Mouse (Mus musculus): Measurements from ENCODE around the gene Pnrc2. TPM values are rescaled to one million over a fixed set of nuclear protein-coding genes. Genes with fewer than 3 reads are reported as not detected.

Gene Pnrc2
- polyA plus RNA-seq, 1 experiment from 2014 or later = 154 TPM

- no peak overlapping the region for H3K4me3 ChIP-seq
- no peaks in the 10 kb centered on the region for H3K27me3 ChIP-seq (replicated peaks)
- H3K27ac ChIP-seq = no peak overlapping the region
- no peaks in the 10 kb centered on the region for H3K36me3 ChIP-seq
- H3K4me1 ChIP-seq = peaks cover 2% of the 10 kb centered on the region; the same call in 1 of the 2 replicates
- ATAC-seq (ENCODE audit: low FRiP score, low read depth) = no peak
- H3K9ac ChIP-seq = no peak overlapping the region
- H3K9me3 ChIP-seq = no peaks in the 10 kb centered on the region
- 84% methylated on average over 7 of the region's 7 CpGs for WGBS
- H3K4me2 ChIP-seq (replicated peaks) = no peak overlapping the region
These were observed 15.7 kb upstream of the Pnrc2 start for GRCm38 (mm10) chr4:135889146-135889883.

GRCm38 (mm10) chr4:135888448-135889057 is 14.9 kb upstream of the Pnrc2 start:
- no peak for ATAC-seq (ENCODE audit: low FRiP score, low read depth)
- Histone ChIP-seq H3K4me2 (replicated peaks) (no peak overlapping the region), H3K27ac (no peak overlapping the region), H3K4me1 (peaks cover 2% of the 10 kb centered on the region; the same call in 1 of the 2 replicates), H3K36me3 (no peaks in the 10 kb centered on the region), H3K9me3 (no peaks in the 10 kb centered on the region), H3K9ac (no peak overlapping the region), H3K27me3 (replicated peaks) (no peaks in the 10 kb centered on the region), H3K4me3 (no peak overlapping the region)
- WGBS = 93% methylated on average over 24 of the region's 24 CpGs

GRCm38 (mm10) chr4:135886184-135886583 is 12.5 kb upstream of the Pnrc2 start:
- 91% methylated on average over 4 of the region's 4 CpGs for WGBS
- Histone ChIP-seq H3K9me3 (no peaks in the 10 kb centered on the region), H3K4me2 (replicated peaks) (no peak overlapping the region), H3K27me3 (replicated peaks) (no peaks in the 10 kb centered on the region), H3K4me1 (peaks cover 2% of the 10 kb centered on the region; the same call in 1 of the 2 replicates), H3K27ac (no peak overlapping the region), H3K4me3 (no peak overlapping the region), H3K36me3 (no peaks in the 10 kb centered on the region), H3K9ac (no peak overlapping the region)
- no peak for ATAC-seq (ENCODE audit: low FRiP score, low read depth)

DNA sequence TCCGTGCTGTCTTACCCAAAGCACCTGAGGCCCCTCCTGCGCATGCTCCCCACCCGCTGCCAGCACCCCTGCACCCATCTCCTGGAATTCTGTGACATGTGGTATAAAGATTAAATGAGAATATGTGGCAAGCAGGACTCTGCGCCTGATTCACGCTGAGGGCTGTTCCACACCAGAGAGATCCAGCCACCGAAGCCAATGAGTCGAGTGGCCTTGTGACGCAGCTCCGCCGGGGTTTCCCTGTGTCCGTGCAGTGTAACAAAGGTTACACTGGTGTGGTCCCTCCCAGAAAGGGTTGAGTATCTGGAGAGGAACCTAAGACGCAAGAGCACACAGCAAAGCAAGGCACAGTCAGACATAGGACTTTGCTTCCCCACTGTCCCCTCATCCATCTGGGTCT is 12.0 kb upstream of the Pnrc2 start:
- no peak for ATAC-seq (ENCODE audit: low FRiP score, low read depth)
- H3K27me3 ChIP-seq (replicated peaks) = no peaks in the 10 kb centered on the region
- H3K9me3 ChIP-seq = no peaks in the 10 kb centered on the region
- H3K4me3 ChIP-seq = no peak overlapping the region
- peaks cover 2% of the 10 kb centered on the region; the same call in 1 of the 2 replicates for H3K4me1 ChIP-seq
- no peak overlapping the region for H3K9ac ChIP-seq
- no peaks in the 10 kb centered on the region for H3K36me3 ChIP-seq
- H3K4me2 ChIP-seq (replicated peaks) = no peak overlapping the region
- WGBS = 90% methylated on average over 12 of the region's 12 CpGs
- no peak overlapping the region for H3K27ac ChIP-seq

DNA sequence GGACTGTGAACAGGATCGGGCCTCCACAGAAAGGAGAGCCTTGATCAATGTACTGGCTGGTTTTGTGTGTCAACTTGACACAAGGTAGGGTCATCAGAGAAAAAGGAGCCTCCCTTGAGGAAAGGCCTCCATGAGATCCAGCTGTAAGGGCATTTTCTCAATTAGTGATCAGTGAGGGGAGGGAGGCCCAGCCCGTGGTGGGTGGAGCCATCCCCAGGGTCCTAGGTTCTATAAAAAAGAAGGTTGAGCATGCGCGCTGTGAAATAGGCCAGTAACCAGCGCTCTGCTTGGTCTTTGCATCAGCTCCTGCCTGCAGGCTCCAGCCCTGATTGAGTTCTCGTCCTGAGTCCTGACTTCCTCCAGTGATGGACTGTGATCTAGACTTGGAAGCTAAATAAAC is 10.9 kb upstream of the Pnrc2 start:
- no peak for ATAC-seq (ENCODE audit: low FRiP score, low read depth)
- WGBS = 50% methylated on average over 6 of the region's 6 CpGs
- Histone ChIP-seq H3K36me3 (no peaks in the 10 kb centered on the region), H3K27me3 (replicated peaks) (no peaks in the 10 kb centered on the region), H3K9ac (no peak overlapping the region), H3K4me3 (no peak overlapping the region), H3K4me1 (peaks cover 2% of the 10 kb centered on the region; the same call in 1 of the 2 replicates), H3K27ac (no peak overlapping the region), H3K9me3 (no peaks in the 10 kb centered on the region), H3K4me2 (replicated peaks) (no peak overlapping the region)

DNA sequence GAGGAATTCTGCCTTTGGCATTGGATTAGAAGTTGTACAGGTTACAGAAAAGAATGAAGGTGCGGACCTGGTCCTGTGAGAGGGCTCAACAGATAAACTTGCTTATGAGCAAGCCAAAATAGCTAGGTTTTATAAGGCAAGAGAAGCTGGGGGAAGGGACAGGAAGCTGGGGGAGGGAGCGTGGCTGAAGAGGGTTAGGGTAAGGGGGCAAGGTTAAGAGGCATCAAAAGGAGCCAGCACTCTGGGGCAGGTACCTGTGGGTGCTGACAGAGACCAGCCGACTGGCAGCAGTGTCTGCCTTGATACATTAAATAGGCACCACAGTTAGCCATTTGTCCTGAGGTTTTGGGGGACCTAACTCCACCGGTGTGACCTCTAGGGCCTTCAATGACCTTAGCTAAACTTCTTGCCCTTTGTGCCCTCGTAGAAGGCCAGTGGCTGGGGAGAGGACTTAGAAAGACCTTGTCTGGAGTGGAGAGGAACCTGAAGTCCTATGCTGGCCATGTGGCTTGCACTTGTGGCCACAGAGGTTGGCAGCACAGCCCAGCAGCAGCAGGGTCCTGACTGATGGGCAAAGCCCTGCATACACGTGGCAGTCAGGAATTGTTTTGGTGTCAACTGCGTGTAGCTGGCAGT is 10.3 kb upstream of the Pnrc2 start:
- H3K27ac ChIP-seq = no peak overlapping the region

DNA sequence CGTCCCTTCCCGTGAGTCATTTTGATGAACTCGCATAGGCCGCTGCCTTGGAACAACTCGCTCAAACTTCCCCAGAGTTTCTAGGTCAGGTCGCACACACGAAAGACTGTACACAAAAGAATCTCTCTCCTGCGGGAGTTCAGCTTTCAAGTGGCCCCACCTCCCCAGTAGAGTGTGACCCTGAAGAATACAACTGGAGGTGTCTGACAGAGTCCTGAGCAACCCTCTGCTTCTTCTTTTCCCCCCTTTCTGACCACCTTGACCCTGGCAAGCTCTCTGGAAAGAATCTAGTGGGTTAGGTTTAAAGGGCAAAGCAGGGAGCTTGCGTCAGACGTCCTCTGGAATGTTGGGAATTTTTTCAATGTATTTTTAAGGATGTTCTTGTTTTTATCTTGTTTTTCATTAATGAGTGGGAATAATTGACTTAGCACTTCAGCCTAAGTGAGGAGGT is 9.8 kb upstream of the Pnrc2 start:
- H3K4me3 ChIP-seq = no peak overlapping the region
- no peaks in the 10 kb centered on the region for H3K36me3 ChIP-seq
- no peak overlapping the region for H3K9ac ChIP-seq
- H3K4me2 ChIP-seq (replicated peaks) = no peak overlapping the region
- H3K27me3 ChIP-seq (replicated peaks) = no peaks in the 10 kb centered on the region
- WGBS = 60% methylated on average over 10 of the region's 10 CpGs
- no peak overlapping the region for H3K27ac ChIP-seq
- peaks cover 2% of the 10 kb centered on the region; the same call in 1 of the 2 replicates for H3K4me1 ChIP-seq
- no peaks in the 10 kb centered on the region for H3K9me3 ChIP-seq
- ATAC-seq (ENCODE audit: low FRiP score, low read depth) = no peak

More for the DNA sequence above, 10.3 kb upstream of the Pnrc2 start:
- Histone ChIP-seq H3K27me3 (replicated peaks) (no peaks in the 10 kb centered on the region), H3K36me3 (no peaks in the 10 kb centered on the region), H3K4me2 (replicated peaks) (no peak overlapping the region), H3K9ac (no peak overlapping the region), H3K4me1 (peaks cover 2% of the 10 kb centered on the region; the same call in 1 of the 2 replicates), H3K9me3 (no peaks in the 10 kb centered on the region), H3K4me3 (no peak overlapping the region)
- ATAC-seq (ENCODE audit: low FRiP score, low read depth) = no peak
- WGBS = 74% methylated on average over 7 of the region's 7 CpGs

DNA sequence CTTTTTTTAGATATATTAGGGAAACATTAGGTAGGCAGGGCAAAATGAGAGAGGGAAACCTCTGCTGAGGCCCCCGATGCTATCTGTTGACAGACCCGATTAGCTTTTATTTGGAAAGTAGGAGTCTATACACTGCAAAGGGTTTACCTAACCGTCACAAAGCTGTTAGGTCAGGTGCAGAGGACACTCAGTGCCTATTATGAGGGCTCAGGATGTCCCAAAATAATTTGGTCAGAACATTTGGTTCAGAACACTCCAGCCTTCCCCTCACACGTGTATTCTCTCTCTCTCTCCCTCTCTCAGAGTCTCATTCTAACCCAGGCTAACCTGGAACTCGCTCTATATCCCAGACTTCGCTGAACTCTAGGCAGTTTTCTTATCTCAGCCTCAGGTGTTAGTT is 8.4 kb upstream of the Pnrc2 start:
- Histone ChIP-seq H3K9me3 (no peaks in the 10 kb centered on the region), H3K27me3 (replicated peaks) (no peaks in the 10 kb centered on the region), H3K4me3 (no peak overlapping the region), H3K36me3 (no peaks in the 10 kb centered on the region), H3K4me1 (peaks cover 3% of the 10 kb centered on the region), H3K4me2 (replicated peaks) (no peak overlapping the region), H3K27ac (no peak overlapping the region), H3K9ac (no peak overlapping the region)
- ATAC-seq (ENCODE audit: low FRiP score, low read depth) = no peak
- 84% methylated on average over 6 of the region's 6 CpGs for WGBS

DNA sequence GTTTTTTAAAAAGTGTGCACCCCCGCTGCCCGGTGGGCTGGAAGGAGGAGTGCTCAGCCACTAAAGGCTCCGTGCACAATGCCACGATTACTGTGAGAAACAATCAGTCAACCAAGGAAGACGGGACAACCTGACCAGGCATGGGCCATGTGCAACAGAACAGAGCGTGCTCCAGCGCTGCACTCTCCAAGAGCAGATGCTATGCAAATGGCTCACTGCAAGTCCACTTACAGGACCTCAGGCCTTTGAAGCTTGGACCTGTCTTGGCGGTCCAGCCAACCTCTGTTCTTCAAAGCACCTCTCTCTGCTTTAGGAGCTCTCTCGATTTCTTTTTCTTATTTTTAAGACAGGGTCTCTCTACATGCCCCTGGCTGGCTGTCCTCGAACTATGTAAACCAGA is 6.9 kb upstream of the Pnrc2 start:
- ATAC-seq (ENCODE audit: low FRiP score, low read depth) = no peak
- Histone ChIP-seq H3K27ac (no peak overlapping the region), H3K4me3 (no peak overlapping the region)

GRCm38 (mm10) chr4:135880018-135880417 is 6.4 kb upstream of the Pnrc2 start:
- Histone ChIP-seq H3K9me3 (no peaks in the 10 kb centered on the region), H3K27me3 (replicated peaks) (no peaks in the 10 kb centered on the region), H3K27ac (no peak overlapping the region), H3K36me3 (no peaks in the 10 kb centered on the region), H3K9ac (no peak overlapping the region), H3K4me3 (no peak overlapping the region), H3K4me2 (replicated peaks) (no peak overlapping the region), H3K4me1 (peaks cover 22% of the 10 kb centered on the region)
- ATAC-seq (ENCODE audit: low FRiP score, low read depth) = no peak
- WGBS = 98% methylated on average over 6 of the region's 6 CpGs

More for the DNA sequence above, 6.9 kb upstream of the Pnrc2 start:
- no peaks in the 10 kb centered on the region for H3K36me3 ChIP-seq
- no peaks in the 10 kb centered on the region for H3K27me3 ChIP-seq (replicated peaks)
- no peaks in the 10 kb centered on the region for H3K9me3 ChIP-seq
- no peak overlapping the region for H3K9ac ChIP-seq
- H3K4me2 ChIP-seq (replicated peaks) = no peak overlapping the region
- 86% methylated on average over 10 of the region's 10 CpGs for WGBS
- H3K4me1 ChIP-seq = peaks cover 17% of the 10 kb centered on the region

DNA sequence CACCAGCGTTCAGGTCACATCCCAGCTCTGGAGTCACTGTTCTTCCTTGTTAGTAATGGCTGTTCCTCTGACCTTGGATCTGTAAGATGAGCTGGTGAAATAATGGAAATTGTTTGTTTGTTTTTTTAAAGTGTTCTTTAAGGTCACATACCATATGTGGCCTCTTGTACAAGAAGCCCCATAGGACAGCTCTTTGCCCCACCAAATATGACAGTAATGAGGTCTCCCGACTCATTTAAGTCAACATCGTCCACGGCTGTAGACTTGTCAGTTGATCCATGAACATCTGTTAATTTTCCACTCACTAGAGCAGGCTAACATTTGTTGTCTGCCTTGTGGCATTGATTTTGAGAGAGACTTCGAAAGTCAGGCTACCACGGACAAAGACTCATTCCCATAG is 5.4 kb upstream of the Pnrc2 start:
- no peak overlapping the region for H3K9ac ChIP-seq
- ATAC-seq (ENCODE audit: low FRiP score, low read depth) = no peak
- peaks cover 29% of the 10 kb centered on the region for H3K4me1 ChIP-seq
- WGBS = 75% methylated on average over 6 of the region's 6 CpGs
- no peaks in the 10 kb centered on the region for H3K9me3 ChIP-seq
- H3K27me3 ChIP-seq (replicated peaks) = no peaks in the 10 kb centered on the region
- H3K27ac ChIP-seq = no peak overlapping the region
- no peaks in the 10 kb centered on the region for H3K36me3 ChIP-seq
- no peak overlapping the region for H3K4me3 ChIP-seq
- no peak overlapping the region for H3K4me2 ChIP-seq (replicated peaks)

GRCm38 (mm10) chr4:135877742-135878141 is 4.1 kb upstream of the Pnrc2 start:
- H3K36me3 ChIP-seq = no peaks in the 10 kb centered on the region
- H3K27me3 ChIP-seq (replicated peaks) = no peaks in the 10 kb centered on the region
- H3K4me2 ChIP-seq (replicated peaks) = no peak overlapping the region
- H3K27ac ChIP-seq = no peak overlapping the region
- H3K9ac ChIP-seq = no peak overlapping the region
- peaks cover 31% of the 10 kb centered on the region for H3K4me1 ChIP-seq
- ATAC-seq (ENCODE audit: low FRiP score, low read depth) = no peak
- no peak overlapping the region for H3K4me3 ChIP-seq
- 64% methylated on average over 2 of the region's 2 CpGs for WGBS
- H3K9me3 ChIP-seq = no peaks in the 10 kb centered on the region
